8 mouse cellular contexts compared by ENCODE assay signal in genomic region chr15:77857662-77858156, GRCm38 (mm10). TPM values are rescaled to one million over a fixed set of nuclear protein-coding genes. Genes with fewer than 3 reads are reported as not detected.
A peak's percentile ranks its signal among the peaks of the same experiment; 100 is the strongest.
DNase-seq lines count a peak whose midpoint lies in the region; ATAC-seq lines count a peak whose summit lies in the region.

No protein-coding gene starts in this region.

- H3K9ac ChIP-seq in embryonic facial prominence, embryonic 11.5 days (replicated peaks; ENCODE audit: low read length): peak overlapping the region; percentile 50
- peak overlapping the region; percentile 2; the same call in 1 of the 2 replicates for H3K9ac ChIP-seq in heart, embryonic 14.5 days (ENCODE audit: low read length)
- peak overlapping the region; percentile 58 for H3K9ac ChIP-seq in kidney, embryonic 16.5 days (replicated peaks; ENCODE audit: low read length)
- peak overlapping the region; percentile 47 for H3K9ac ChIP-seq in liver, embryonic 11.5 days (ENCODE audit: low read depth, low read length)
- H3K9ac ChIP-seq in midbrain, embryonic 16.5 days (ENCODE audit: low read depth, low read length): peak overlapping the region; percentile 65

- no peaks in the 10 kb centered on the region for H3K4me1 ChIP-seq in embryonic facial prominence, embryonic 11.5 days (ENCODE audit: control insufficient read depth, insufficient read depth, low read length)
- H3K4me1 ChIP-seq in heart, embryonic 14.5 days (ENCODE audit: control insufficient read depth in 2 of 2, insufficient read depth in 2 of 2, low read length in 2 of 2): peaks cover 12% of the 10 kb centered on the region in 2 experiments
- peaks cover 34% of the 10 kb centered on the region for H3K4me1 ChIP-seq in kidney, embryonic 16.5 days (ENCODE audit: insufficient read depth, low read length)
- H3K4me1 ChIP-seq in liver, embryonic 11.5 days (replicated peaks; ENCODE audit: control insufficient read depth, insufficient read depth, low read length): peaks cover 16% of the 10 kb centered on the region
- no peaks in the 10 kb centered on the region for H3K4me1 ChIP-seq in midbrain, embryonic 16.5 days (ENCODE audit: control insufficient read depth, insufficient read depth, low read length)

- H3K27me3 ChIP-seq in embryonic facial prominence, embryonic 11.5 days (ENCODE audit: control insufficient read depth, insufficient read depth, low read length): no peaks in the 10 kb centered on the region
- H3K27me3 ChIP-seq in heart, embryonic 14.5 days (ENCODE audit: control insufficient read depth, insufficient read depth, low read length): no peaks in the 10 kb centered on the region
- H3K27me3 ChIP-seq in kidney, embryonic 16.5 days (ENCODE audit: insufficient read depth, low read length): no peaks in the 10 kb centered on the region
- no peaks in the 10 kb centered on the region for H3K27me3 ChIP-seq in liver, embryonic 11.5 days (replicated peaks; ENCODE audit: control insufficient read depth, insufficient read depth, low read length)
- no peaks in the 10 kb centered on the region for H3K27me3 ChIP-seq in midbrain, embryonic 16.5 days (ENCODE audit: control insufficient read depth, insufficient read depth, low read depth, low read length)

- peak overlapping the region; percentile 46 for H3K4me3 ChIP-seq in embryonic facial prominence, embryonic 11.5 days (ENCODE audit: low read depth, low read length)
- H3K4me3 ChIP-seq in heart, embryonic 14.5 days (ENCODE audit: control insufficient read depth in 1 of 2, insufficient read depth in 1 of 2, low read depth in 1 of 2, low read length in 2 of 2): peak overlapping the region; percentile 32 to 59
- peak overlapping the region; percentile 45 for H3K4me3 ChIP-seq in kidney, embryonic 16.5 days (ENCODE audit: low read length)
- peak overlapping the region; percentile 58 for H3K4me3 ChIP-seq in liver, embryonic 11.5 days (ENCODE audit: low read depth, low read length)
- H3K4me3 ChIP-seq in midbrain, embryonic 16.5 days (ENCODE audit: low read depth, low read length): peak overlapping the region; percentile 51

- H3K27ac ChIP-seq in embryonic facial prominence, embryonic 11.5 days (replicated peaks; ENCODE audit: low read depth, low read length): 0 out of 2 replicates have a peak overlapping the region, but pooled peaks have one; percentile 20
- H3K27ac ChIP-seq in heart, embryonic 14.5 days (replicated peaks in 1 of 2; ENCODE audit: control insufficient read depth in 1 of 2, insufficient read depth in 1 of 2, low read depth in 2 of 2, low read length in 2 of 2): no peak overlapping the region
- H3K27ac ChIP-seq in kidney, embryonic 16.5 days (ENCODE audit: low read length): peak overlapping the region; percentile 88
- H3K27ac ChIP-seq in liver, embryonic 11.5 days (ENCODE audit: low read depth, low read length): peak overlapping the region; percentile 20; the same call in 1 of the 2 replicates
- no peak overlapping the region for H3K27ac ChIP-seq in midbrain, embryonic 16.5 days (ENCODE audit: low read length)

- WGBS in embryonic facial prominence, embryonic 11.5 days: 2% methylated on average over 28 of the region's 28 CpGs
- WGBS in heart, embryonic 14.5 days: 2% methylated on average over 28 of the region's 28 CpGs
- WGBS in kidney, embryonic 16.5 days: 3% methylated on average over 28 of the region's 28 CpGs
- 3% methylated on average over 28 of the region's 28 CpGs for WGBS in liver, embryonic 11.5 days
- under 1% methylated on average over 28 of the region's 28 CpGs for WGBS in midbrain, embryonic 16.5 days

- no peaks in the 10 kb centered on the region for H3K36me3 ChIP-seq in embryonic facial prominence, embryonic 11.5 days (replicated peaks; ENCODE audit: control insufficient read depth, insufficient read depth, low read depth, low read length)
- H3K36me3 ChIP-seq in heart, embryonic 14.5 days (ENCODE audit: control insufficient read depth, insufficient read depth, low read length): no peaks in the 10 kb centered on the region
- H3K36me3 ChIP-seq in kidney, embryonic 16.5 days (ENCODE audit: insufficient read depth, low read length): no peaks in the 10 kb centered on the region
- no peaks in the 10 kb centered on the region for H3K36me3 ChIP-seq in liver, embryonic 11.5 days (ENCODE audit: control insufficient read depth, insufficient read depth, low read length)
- H3K36me3 ChIP-seq in midbrain, embryonic 16.5 days (ENCODE audit: control insufficient read depth, insufficient read depth, low read length): no peaks in the 10 kb centered on the region

- H3K4me2 ChIP-seq in embryonic facial prominence, embryonic 11.5 days (ENCODE audit: low read depth, low read length): peak overlapping the region; percentile 79
- peak overlapping the region; percentile 69 for H3K4me2 ChIP-seq in heart, embryonic 14.5 days (ENCODE audit: low read length)
- peak overlapping the region; percentile 63 for H3K4me2 ChIP-seq in kidney, embryonic 16.5 days (replicated peaks; ENCODE audit: low read depth, low read length)
- peak overlapping the region; percentile 88 for H3K4me2 ChIP-seq in liver, embryonic 11.5 days
- peak overlapping the region; percentile 83 for H3K4me2 ChIP-seq in midbrain, embryonic 16.5 days (ENCODE audit: low read length)

- peak; percentile 96 for DNase-seq in heart, adult 11 months
- DNase-seq in heart, postnatal 25 days (ENCODE audit: low spot score): no peak
- DNase-seq in embryonic facial prominence, embryonic 11.5 days (ENCODE audit: low spot score): peak; percentile 78
- DNase-seq in liver, embryonic 11.5 days (ENCODE audit: low spot score): peak; percentile 76
- DNase-seq in spleen, postnatal 4 days (ENCODE audit: low spot score in 2 of 2): peak; percentile 65 to 79

- H3K9me3 ChIP-seq in embryonic facial prominence, embryonic 11.5 days (replicated peaks; ENCODE audit: control insufficient read depth, low read length): no peaks in the 10 kb centered on the region
- no peaks in the 10 kb centered on the region for H3K9me3 ChIP-seq in heart, embryonic 14.5 days (ENCODE audit: control insufficient read depth, low read length)
- H3K9me3 ChIP-seq in kidney, embryonic 16.5 days (ENCODE audit: low read length): 0 out of 2 replicates have a peak, but pooled peaks cover 3% of the 10 kb centered on the region
- no peaks in the 10 kb centered on the region for H3K9me3 ChIP-seq in liver, embryonic 11.5 days (ENCODE audit: control insufficient read depth, low read length)
- H3K9me3 ChIP-seq in midbrain, embryonic 16.5 days (replicated peaks; ENCODE audit: control insufficient read depth, low read length, poor library complexity, severe bottlenecking): no peaks in the 10 kb centered on the region

- ATAC-seq in embryonic facial prominence, embryonic 11.5 days (replicated peaks; ENCODE audit: insufficient number of reproducible peaks, low FRiP score, low TSS enrichment, low read depth): peak; percentile 62
- ATAC-seq in heart, embryonic 14.5 days (ENCODE audit: insufficient number of reproducible peaks, insufficient read depth, low FRiP score, low read depth): peak; percentile 61
- peak; percentile 96 for ATAC-seq in kidney, embryonic 16.5 days (ENCODE audit: low FRiP score, low TSS enrichment)
- peak; percentile 85 for ATAC-seq in liver, embryonic 11.5 days (replicated peaks; ENCODE audit: low FRiP score)
- ATAC-seq in midbrain, embryonic 16.5 days: peak; percentile 95

- intact Hi-C loops in heart, postnatal 25 days (cut with DNase I): loop anchor here (5.0 kb wide), 1 partner anchor 55 kb away; no protein-coding TSS in a partner anchor

RNA-seq across cellular contexts. Expression of gene Myh9, which starts 15.7 kb away (rescaled TPM):
- total RNA-seq in heart, postnatal 25 days (2021): 100 to 1,000 TPM; 122 to 124 TPM
- 23.4 and 25.1 TPM in 2 replicates for polyA plus RNA-seq in embryonic facial prominence, embryonic 11.5 days (2014; fragmentation: Nextera tagmentation; extraction: Ambion mirVana)
- polyA plus RNA-seq in heart, embryonic 14.5 days (2014; fragmentation: Nextera tagmentation; extraction: Ambion mirVana): 31.0 and 32.8 TPM in 2 replicates
- 55.4 and 64.5 TPM in 2 replicates for polyA plus RNA-seq in kidney, embryonic 16.5 days (2015; fragmentation: Nextera tagmentation; extraction: Ambion mirVana)
- 49.8 and 53.0 TPM in 2 replicates for polyA plus RNA-seq in liver, embryonic 11.5 days (2014; fragmentation: Nextera tagmentation; extraction: Ambion mirVana)
- polyA plus RNA-seq in midbrain, embryonic 16.5 days (2015; fragmentation: Nextera tagmentation; extraction: Ambion mirVana): 9.5 and 11.2 TPM in 2 replicates

Comparison
In these comparisons a context has a peak if more than half of its experiments do, and no peak if none do; other contexts are left out.
1. H3K27ac ChIP-seq: peak in embryonic facial prominence, embryonic 11.5 days (single experiment), kidney, embryonic 16.5 days (single experiment) and liver, embryonic 11.5 days (single experiment); none in heart, embryonic 14.5 days (0 of 2) and midbrain, embryonic 16.5 days (single experiment).
2. H3K9ac ChIP-seq: peak in every context shown above with its lines; median percentile 65 in midbrain, embryonic 16.5 days; 58 in kidney, embryonic 16.5 days; 50 in embryonic facial prominence, embryonic 11.5 days; 47 in liver, embryonic 11.5 days; 2 in heart, embryonic 14.5 days.
3. Peak in every context shown above with its lines, with median percentiles within 50 percentile points of each other: ATAC-seq, H3K4me2 ChIP-seq and H3K4me3 ChIP-seq.